Mouse (Mus musculus) layer of hippocampus, adult 8-10 months (tissue): ENCODE data around the gene Tm7sf2. TPM values are rescaled to one million over a fixed set of nuclear protein-coding genes. Genes with fewer than 3 reads are reported as not detected.

ENCODE experiments used
- DNase-seq, 2 experiments: peaks; one replicate each; pipeline ENCODE4 v3.0.0; 2022; ENCODE audit warnings: low spot score in 2 of 2
- total RNA-seq, 4 experiments: library from RNA; stranded (reverse); gene quantifications; 2 replicates each; pipeline ENCODE4 v1.2.4; 2022

Tm7sf2 gene
- total RNA-seq, 4 experiments from 2014 or later, result 21.7 to 30.5 (median 26.6) TPM

DNA sequence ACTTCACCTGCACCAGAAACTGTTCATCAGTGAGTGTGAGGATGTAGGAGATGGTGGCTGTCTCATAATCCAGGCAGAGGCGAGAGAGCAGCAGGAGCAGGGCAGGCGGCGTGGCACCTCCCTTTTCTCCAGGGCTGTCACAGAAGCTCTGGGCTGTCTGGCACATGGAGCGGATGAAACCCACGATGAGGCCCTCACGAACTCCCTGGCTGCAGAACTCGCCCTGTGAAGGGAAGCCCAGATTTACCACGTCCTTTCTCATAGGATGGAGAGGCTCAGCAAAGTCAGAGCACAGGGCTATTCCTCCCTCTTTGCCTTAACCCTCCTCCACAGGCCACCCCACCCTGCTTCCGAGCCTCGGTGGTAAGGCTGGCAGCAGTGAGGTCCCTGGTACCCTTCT, 1.7 kb upstream of the Tm7sf2 start:
- no peak for DNase-seq

DNA sequence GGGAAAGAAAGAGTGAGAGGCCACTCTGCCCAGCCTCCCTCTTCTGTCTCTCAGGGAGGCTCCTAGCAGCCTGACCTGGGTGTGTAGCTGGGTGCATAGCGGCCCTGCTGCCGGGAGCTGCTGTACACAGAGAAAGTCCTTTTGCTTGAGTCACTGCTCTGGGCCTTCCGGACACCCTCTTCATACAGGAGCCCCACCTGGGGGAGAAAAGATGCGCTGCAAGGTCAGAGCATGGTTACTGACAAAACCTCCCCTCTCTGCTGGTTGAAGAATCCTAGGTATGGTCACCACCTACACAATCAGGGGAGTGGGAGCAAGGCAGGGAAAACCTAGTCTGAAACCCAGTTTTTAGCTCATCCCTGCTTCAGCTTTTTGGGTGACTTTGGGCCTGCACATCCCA, 778 bp upstream of the Tm7sf2 start:
- no peak for DNase-seq

DNA sequence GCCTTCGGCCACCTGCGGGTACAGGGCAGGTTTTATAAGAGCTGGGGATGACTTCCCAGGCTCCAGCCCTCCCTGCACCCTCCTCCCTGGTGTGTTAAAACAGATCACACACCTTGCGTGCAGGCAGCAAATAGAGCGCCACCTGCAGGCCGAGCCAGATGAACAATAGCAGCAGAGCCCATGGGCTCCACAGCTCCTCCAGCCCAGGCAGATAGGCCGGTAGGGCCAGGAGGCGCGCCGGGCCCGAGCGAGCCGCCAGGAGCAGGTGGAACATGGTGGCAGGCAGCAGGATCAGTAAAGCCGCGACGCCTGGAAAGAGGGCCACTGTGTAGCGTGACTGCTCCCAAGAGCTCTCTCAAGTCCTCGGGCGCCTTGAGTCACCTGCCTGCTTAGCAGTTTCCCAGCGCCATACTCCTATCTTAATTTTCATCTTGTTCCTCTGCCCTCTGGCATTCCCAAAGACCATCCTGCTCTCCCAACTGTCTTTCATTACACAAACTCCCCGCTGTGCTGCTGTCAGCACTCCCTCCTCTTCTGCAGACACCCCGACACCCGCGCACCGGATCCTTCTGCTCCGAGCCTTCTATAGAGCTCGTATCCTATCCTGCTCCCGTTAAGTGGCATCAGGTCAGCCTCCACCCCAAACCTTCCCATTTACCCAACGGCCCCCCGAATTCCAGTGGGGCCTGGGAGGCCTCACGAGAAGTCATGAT, 1.0 kb downstream of the Tm7sf2 start:
- peak; percentile 79 to 85 for DNase-seq

- DNase-seq, result no peak
These were observed 1.6 kb downstream of the Tm7sf2 start for GRCm38 (mm10) chr19:6066571-6066970.

- no peak for DNase-seq
These were observed 5.1 kb downstream of the Tm7sf2 start for GRCm38 (mm10) chr19:6063081-6063480.

DNA sequence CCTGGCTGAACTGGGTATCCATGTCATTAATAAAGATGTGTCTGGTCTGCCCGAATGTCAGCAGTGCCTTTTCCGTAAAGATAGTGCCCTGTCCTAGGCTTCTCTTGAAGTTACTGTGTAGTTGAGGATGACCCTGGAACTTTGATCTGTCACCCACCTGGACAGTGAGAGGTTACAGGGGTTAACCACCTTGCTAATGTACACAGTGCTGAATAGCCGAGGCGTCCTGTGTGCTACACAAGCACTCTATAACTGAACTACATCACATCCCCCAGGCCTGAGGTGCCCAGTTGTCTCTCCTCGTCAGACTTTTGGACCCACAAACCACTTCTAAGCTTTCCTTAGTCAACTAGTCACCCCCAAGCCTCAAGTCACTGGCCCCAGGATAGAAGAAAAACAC, 5.8 kb downstream of the Tm7sf2 start:
- DNase-seq, result no peak

- no peak for DNase-seq
These were observed 6.4 kb downstream of the Tm7sf2 start for GRCm38 (mm10) chr19:6061641-6062302.

- DNase-seq, result peak; percentile 93
These were observed 7.1 kb downstream of the Tm7sf2 start, which contains the start of gene Znhit2 for GRCm38 (mm10) chr19:6061021-6061533. Gene Znhit2, plus strand, starts transcription at chr19:6061192.

DNA sequence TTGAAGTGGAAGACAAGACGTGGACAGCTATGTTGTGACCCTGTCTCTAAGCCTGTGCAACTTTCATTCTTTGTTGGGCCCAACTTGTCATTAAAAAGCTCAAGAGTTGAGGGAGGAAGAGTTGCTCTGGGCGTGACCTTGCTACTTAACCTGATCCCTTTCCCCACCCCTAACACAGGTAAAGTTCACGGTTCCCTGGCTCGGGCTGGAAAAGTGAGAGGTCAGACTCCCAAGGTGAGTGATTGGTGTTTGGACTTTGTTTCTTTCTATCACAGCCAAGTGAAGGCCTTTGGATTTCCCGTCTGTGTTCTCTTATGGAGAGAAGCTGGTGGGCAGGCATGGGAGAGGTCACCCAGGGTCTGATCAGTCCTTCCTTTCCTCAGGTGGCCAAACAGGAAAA, 9.2 kb downstream of the Tm7sf2 start:
- no peak for DNase-seq

GRCm38 (mm10) chr19:6058513-6058912, 9.7 kb downstream of the Tm7sf2 start:
- no peak for DNase-seq

DNA sequence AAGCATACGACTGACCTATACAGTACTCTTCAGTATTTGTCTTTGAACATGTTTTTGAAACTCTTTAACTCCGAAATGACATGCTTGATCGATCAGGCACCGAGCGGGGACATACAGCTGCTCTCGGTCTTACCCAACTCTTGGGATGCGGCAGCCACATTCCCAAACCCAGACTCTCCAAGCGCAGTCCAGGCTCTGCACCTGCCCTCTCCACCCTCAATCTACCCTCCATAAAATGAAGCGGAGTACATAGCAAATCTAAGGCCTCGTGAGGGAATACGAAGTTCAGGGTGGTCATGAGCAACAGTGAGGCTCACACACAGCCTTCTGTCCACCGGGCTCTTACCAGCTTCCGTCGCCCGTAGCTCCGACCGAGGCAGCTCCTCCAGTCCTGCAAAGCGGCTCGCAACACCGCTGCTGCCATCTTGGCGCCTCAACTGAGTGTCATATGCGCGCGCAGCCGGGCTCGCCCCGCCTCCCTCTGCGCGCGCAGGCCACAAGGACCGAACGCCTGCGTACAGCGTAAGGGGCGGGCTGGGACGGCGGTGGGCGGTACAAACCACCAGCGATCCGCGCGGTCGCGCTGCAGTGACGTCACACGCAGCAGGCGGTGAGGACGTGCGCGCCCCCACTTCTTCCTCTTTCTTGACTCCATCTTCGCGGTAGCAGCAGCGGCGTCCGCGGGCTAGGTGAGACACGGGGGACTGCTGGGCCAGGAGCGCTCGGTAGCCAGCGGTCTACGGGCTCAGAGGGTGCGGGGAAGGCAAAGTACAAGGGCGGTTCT, 10.7 kb downstream of the Tm7sf2 start, which contains the start of the genes Mrpl49 and Fau:
Gene Mrpl49, minus strand, starts transcription at position 473 of the 784 bp plus-strand sequence.
Gene Fau, plus strand, starts transcription at position 532 of the 784 bp plus-strand sequence.
- DNase-seq, result peak; percentile 97 to 98

DNA sequence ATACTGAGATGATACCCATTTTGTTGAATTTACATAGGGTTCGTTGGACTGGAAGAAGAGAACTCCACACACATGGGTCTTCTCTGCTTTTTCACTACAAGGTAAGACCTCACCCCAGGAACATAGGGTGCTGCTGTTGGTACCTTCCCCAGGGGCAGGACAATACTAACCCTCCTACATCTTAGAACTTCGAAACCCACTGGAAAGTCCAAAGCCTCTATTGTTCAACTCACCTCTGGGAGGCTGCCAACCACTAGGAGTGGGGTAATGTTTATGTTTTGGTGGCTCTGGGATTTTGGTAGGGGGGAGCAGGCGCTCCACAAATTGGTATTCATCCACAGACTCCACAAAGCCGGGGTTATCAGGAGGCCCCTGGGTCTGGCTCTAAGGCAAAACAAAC, 11.5 kb downstream of the Tm7sf2 start:
- DNase-seq, result no peak

GRCm38 (mm10) chr19:6054296-6054695, 13.9 kb downstream of the Tm7sf2 start:
- DNase-seq, result no peak

GRCm38 (mm10) chr19:6052516-6052915, 15.7 kb downstream of the Tm7sf2 start:
- DNase-seq, result no peak

GRCm38 (mm10) chr19:6048681-6049410, 19.3 kb downstream of the Tm7sf2 start:
- peak in 1 of 2 experiments; percentile 10 for DNase-seq

DNA sequence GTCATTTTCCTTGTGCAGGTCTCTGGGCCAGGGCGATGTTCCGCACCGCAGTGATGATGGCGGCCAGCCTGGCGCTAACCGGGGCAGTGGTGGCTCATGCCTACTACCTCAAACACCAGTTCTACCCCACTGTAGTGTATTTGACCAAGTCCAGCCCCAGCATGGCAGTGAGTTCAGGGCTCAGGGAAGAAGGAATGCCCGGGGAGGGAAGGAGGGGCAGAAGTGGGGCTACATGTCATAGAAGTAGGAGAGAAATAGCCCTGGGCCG, 20.3 kb downstream of the Tm7sf2 start:
- no peak for DNase-seq

GRCm38 (mm10) chr19:6047154-6047898, 20.8 kb downstream of the Tm7sf2 start:
- peak in 1 of 2 experiments; percentile 34 for DNase-seq

DNA sequence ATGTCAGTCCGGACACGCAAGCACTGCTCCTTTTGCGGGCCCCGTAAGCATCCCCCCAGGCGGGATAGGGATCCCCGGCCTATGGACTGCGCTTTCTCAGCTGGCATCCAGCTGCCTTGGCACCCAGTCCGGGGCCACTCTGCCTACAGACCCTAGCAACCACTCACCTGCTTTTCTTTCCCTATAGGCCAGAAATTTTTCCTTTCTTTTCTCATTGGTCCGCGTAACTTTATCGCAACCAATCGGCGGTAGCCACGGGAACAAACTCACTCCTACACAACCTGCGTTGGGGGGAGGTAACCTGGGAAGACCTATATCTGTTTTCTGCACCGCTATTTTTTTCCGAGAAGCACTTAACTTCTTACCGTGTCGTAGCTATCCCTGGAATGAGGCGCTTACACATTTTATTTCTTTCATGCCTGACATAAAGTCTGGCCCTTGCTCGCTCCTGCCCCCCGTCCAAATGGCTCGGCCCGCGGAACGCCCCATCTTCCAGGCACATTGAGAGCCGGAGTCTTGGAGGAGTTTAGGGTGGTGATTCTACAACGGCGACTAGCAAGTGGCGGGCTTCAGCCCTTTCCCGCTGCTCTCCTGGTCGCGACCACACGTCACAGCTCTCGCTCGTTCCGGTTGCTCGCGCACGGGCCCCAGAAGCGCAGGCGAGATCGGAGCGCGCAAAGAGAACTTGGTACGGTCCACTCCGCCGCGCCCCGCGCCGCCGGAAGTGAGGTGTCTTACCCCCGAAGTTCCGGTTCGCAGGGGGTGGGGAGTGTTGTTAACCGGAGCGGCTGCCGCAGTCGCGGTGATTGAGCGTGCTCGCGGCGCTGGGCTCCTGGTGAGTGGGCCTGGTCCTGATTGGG, 21.6 kb downstream of the Tm7sf2 start, which contains the start of gene Syvn1:
Gene Syvn1, plus strand, starts transcription at position 283 of the 860 bp plus-strand sequence.
- DNase-seq, result peak; percentile 89 to 92
